Mouse (Mus musculus) inflammation-experienced regulatory T-cells (primary cell): Measurements from ENCODE around the gene Slc17a9. TPM values are rescaled to one million over a fixed set of nuclear protein-coding genes. Genes with fewer than 3 reads are reported as not detected.

Experiments used
- polyA plus RNA-seq, 2 experiments: library from polyadenylated mRNA; unstranded; fragments of 100-300 nt; shearing (Covaris generic); gene quantifications; one replicate each; pipeline ENCODE4 v1.2.1; 2017

Slc17a9 gene
- 10 to 100 TPM; 58.6 to 61.1 TPM for polyA plus RNA-seq

GRCm38 (mm10) chr2:180724585-180725413, at the start of gene Slc17a9:
Gene Slc17a9 (plus strand): TSS chr2:180725263.

DNA sequence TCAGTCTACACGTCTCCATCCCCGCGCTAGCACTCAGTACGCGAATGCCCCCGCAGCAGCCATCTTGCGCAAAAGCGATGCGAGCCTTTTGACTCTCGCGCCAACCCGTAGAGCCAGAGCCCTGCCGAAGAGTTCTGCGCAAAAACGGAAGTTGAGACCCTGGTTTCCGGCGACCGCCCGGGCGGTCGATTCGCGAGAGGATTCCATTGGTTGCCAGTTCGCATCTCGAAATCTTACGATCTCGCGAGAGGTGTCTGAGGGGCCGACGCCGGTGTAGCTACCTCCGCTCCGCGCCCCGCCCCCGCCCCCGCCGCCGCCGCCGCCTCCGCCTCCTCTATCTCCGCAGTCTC, 15.2 kb upstream of the Slc17a9 start, which contains the start of the genes Dido1 and Gid8:
Dido1 (minus strand) TSS at position 77 of the 350 bp plus-strand sequence.
Gid8 (plus strand) TSS at position 195 of the 350 bp plus-strand sequence.

DNA sequence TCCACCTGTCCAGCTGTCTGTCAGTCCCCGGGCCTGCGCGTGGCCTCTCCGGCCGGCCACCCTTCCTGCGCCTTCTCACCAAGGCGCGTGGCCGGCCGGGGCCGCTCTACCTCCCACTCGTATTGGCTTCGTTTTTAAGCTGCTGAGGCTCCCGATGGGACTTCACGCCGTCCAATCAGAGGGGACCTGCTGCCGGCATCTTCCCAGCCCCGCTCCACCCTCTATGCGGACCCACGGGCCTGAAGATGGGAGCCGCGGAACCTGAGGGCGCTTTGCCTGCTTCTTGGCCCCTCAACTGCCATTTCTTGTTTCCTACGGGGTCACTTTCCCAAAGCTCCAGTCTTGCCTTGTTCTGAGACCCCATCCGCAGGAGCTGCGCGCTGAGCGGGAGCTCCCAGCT, 51.7 kb downstream of the Slc17a9 start, which contains the start of gene Bhlhe23:
Bhlhe23 (minus strand) TSS at position 108 of the 400 bp plus-strand sequence.

Other genes with a start within 250 kb of the Slc17a9 start
- gene Ntsr1, start 225.3 kb upstream of the Slc17a9 start, polyA plus RNA-seq, result under 1 TPM; 0.10 to 0.54 TPM
- gene Mrgbp, start 144.0 kb upstream of the Slc17a9 start, polyA plus RNA-seq, result 10 to 100 TPM; 47.8 to 60.1 TPM
- 10 to 100 TPM; 67.5 to 71.5 TPM for gene Ogfr, start 136.0 kb upstream of the Slc17a9 start, polyA plus RNA-seq
- gene Col9a3, start 127.5 kb upstream of the Slc17a9 start, polyA plus RNA-seq, result 1 to 10 TPM; 1.3 to 2.4 TPM
- gene Tcfl5, start 82.6 kb upstream of the Slc17a9 start, polyA plus RNA-seq, result 1 to 10 TPM in 1 of 2 experiments, under 1 TPM in 1; 0.33 to 1.7 TPM
- 10 to 100 TPM; 42.4 to 53.5 TPM for gene Dido1, start 15.3 kb upstream of the Slc17a9 start, polyA plus RNA-seq
- gene Gid8, start 15.1 kb upstream of the Slc17a9 start, polyA plus RNA-seq, result 10 to 100 TPM; 35.0 to 42.6 TPM
- gene Bhlhe23, start 51.6 kb downstream of the Slc17a9 start, polyA plus RNA-seq, result under 1 TPM; 0.30 to 0.75 TPM
- gene Ythdf1, start 195.7 kb downstream of the Slc17a9 start, polyA plus RNA-seq, result 10 to 100 TPM; 67.4 to 83.3 TPM
- gene Birc7, start 203.8 kb downstream of the Slc17a9 start, polyA plus RNA-seq, result 1 to 10 TPM in 1 of 2 experiments, not detected in 1; 1.2 TPM
- not detected for gene Nkain4, start 229.4 kb downstream of the Slc17a9 start, polyA plus RNA-seq
- gene Arfgap1, start 242.0 kb downstream of the Slc17a9 start, polyA plus RNA-seq, result 10 to 100 TPM; 73.5 to 86.8 TPM